Mouse (Mus musculus) brain, embryonic 14.5 days (tissue): ENCODE measurements around the gene Khdc3.

Experiments used
- CTCF ChIP-seq: fragments of 200-500 bp; IDR thresholded peaks from 2 replicates; pipeline ENCODE4 v1.5.1; 2012; ENCODE audit warnings: inconsistent platforms, mild to moderate bottlenecking, moderate library complexity, borderline replicate concordance; ENCODE audit not compliant: insufficient read depth, insufficient read length; ENCODE audit errors: extremely low read depth
- POLR2A ChIP-seq: fragments of 200-500 bp; IDR thresholded peaks from 2 replicates; pipeline ENCODE4 v1.6.1; 2012; ENCODE audit warnings: mild to moderate bottlenecking, inconsistent platforms, borderline replicate concordance; ENCODE audit not compliant: poor library complexity, insufficient read depth, insufficient read length, severe bottlenecking; ENCODE audit errors: extremely low read depth

DNA sequence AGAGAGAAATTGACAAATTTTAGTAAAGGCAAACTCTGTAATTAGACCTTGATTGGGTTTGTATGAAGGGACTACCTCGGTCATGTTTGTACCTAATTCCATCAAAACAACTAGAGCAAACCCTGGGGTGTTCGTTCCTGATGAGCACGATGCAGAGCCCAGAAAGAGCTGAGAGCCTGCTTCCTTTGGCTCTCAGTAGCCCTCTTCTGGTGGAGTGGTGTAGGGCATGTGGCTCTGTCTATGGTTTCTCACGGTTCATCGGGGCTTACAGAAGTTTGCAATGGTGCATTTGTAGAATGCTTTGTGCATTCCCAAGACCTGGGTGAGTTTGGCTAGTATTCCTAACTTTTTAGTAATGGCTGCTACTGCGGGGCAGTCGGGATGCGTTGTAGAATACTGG lies 20.1 kb downstream of the Khdc3 start:
- TF ChIP-seq CTCF (peak; percentile 61; the same call in 1 of the 2 replicates), POLR2A (no peak)
